ENCODE assay signal across 8 mouse cellular contexts in genomic region chr15:83501483-83501882, GRCm38 (mm10). TPM values are rescaled to one million over a fixed set of nuclear protein-coding genes. Genes with fewer than 3 reads are reported as not detected.
DNase-seq lines count a peak whose midpoint lies in the region; TF ChIP-seq lines count a peak whose summit lies in the region.
"Not testable (repeated sequence)": the region's sequence is repeated elsewhere in the genome, so short reads cannot be mapped to it uniquely, and the experiment has no call there.
"Had no signal": no experiment of that assay in that cellular context is flagged by ENCODE, and none has a peak within 500 bp of the region (broad histone marks: within the 10 kb centered on the region; RNA-seq: fewer than 3 reads in every experiment).

No protein-coding gene starts in this region.

- not testable (repeated sequence) for H3K9ac ChIP-seq in CH12.LX (ENCODE audit: insufficient read depth, low read depth); ES-E14 (ENCODE audit: insufficient read depth, low read depth, low read length, poor library complexity, severe bottlenecking)

- not testable (repeated sequence) for TF ChIP-seq RAD21 in CH12.LX (IDR thresholded peaks at IDR 0.05; ENCODE audit: low read depth, low read length)

- not testable (repeated sequence) for H3K4me3 ChIP-seq in CH12.LX (replicated peaks in 1 of 3; ENCODE audit: low read depth in 2 of 3, low read length in 2 of 3, poor library complexity in 1 of 3); ES-E14 (ENCODE audit: insufficient read depth in 1 of 2, low read depth in 1 of 2, low read length in 2 of 2, poor library complexity in 1 of 2, severe bottlenecking in 1 of 2)

- not testable (repeated sequence) for H3K27ac ChIP-seq in CH12.LX (ENCODE audit: insufficient read depth, low read depth); ES-E14 (ENCODE audit: insufficient read depth, low read depth, low read length, poor library complexity, severe bottlenecking)

- not testable (repeated sequence) for H3K27me3 ChIP-seq in CH12.LX (replicated peaks); splenic B cell, adult 2 months (ENCODE audit: control insufficient read depth, insufficient read depth, low read length, poor library complexity, severe bottlenecking)

- H3K4me1 ChIP-seq in CH12.LX (ENCODE audit: control insufficient read depth in 1 of 2, insufficient read depth in 2 of 2); ES-E14 (ENCODE audit: control insufficient read depth in 2 of 2, insufficient read depth in 2 of 2, low read length in 2 of 2, poor library complexity in 1 of 2): not testable (repeated sequence)

- H3K9me3 ChIP-seq in CH12.LX (replicated peaks; ENCODE audit: low read length); ES-E14 (ENCODE audit: control insufficient read depth, insufficient read depth, low read depth, low read length): not testable (repeated sequence)

- not testable (repeated sequence) for TF ChIP-seq EP300 in CH12.LX (IDR thresholded peaks at IDR 0.05; ENCODE audit: low read length)

- DNase-seq in A20 (ENCODE audit: low read depth, low spot score): peak; percentile 46
- peak; percentile 29 for DNase-seq in CH12.LX (ENCODE audit: extremely low read depth)
- DNase-seq in ES-E14 (ENCODE audit: low read depth, low spot score): peak; percentile 74
- peak; percentile 85 for DNase-seq in ZHBTc4 (ENCODE audit: low read depth, low spot score)
- DNase-seq in liver: peak; percentile 51
- DNase-seq in splenic B cell, adult 2 months (ENCODE audit: low read depth, low spot score): peak; percentile 22

- H3K79me2 ChIP-seq in CH12.LX (replicated peaks; ENCODE audit: control insufficient read depth, extremely low read depth, insufficient read depth, poor library complexity, severe bottlenecking): not testable (repeated sequence)

- not testable (repeated sequence) for TF ChIP-seq CTCF in CH12.LX (conservative IDR thresholded peaks at IDR 0.05 in 1 of 2, IDR thresholded peaks at IDR 0.05 in 1 of 2; ENCODE audit: low read depth in 2 of 2, low read length in 2 of 2)

- dilution Hi-C loops in CH12.LX (cut with MboI; ENCODE audit: extremely low pct_ligation_motif_present, extremely low pct_unique_long_range_greater_than_20kb, low sequenced_read_pairs): not testable (repeated sequence)

- TF ChIP-seq POLR2A in CH12.LX (IDR thresholded peaks at IDR 0.05; ENCODE audit: low read depth, low read length): not testable (repeated sequence)

- H3K4me2 ChIP-seq in CH12.LX (ENCODE audit: insufficient read depth, low read depth, poor library complexity, severe bottlenecking): not testable (repeated sequence)

- H3K36me3 ChIP-seq in CH12.LX (replicated peaks in 1 of 2; ENCODE audit: control insufficient read depth in 1 of 2, insufficient read depth in 1 of 2, low read length in 1 of 2): peaks cover 7 to 52% of the 10 kb centered on the region in 2 experiments
- H3K36me3 ChIP-seq in ES-E14 (ENCODE audit: control insufficient read depth, insufficient read depth, low read length, poor library complexity, severe bottlenecking); splenic B cell, adult 2 months (ENCODE audit: control insufficient read depth, insufficient read depth, low read length, poor library complexity, severe bottlenecking): not testable (repeated sequence)

- in situ Hi-C loops in CH12.LX (cut with MboI; ENCODE audit: low pct_ligation_motif_present, low pct_unique_long_range_greater_than_20kb, low sequenced_read_pairs): loop anchor here (25.0 kb wide), 1 partner anchor 289 kb away; no protein-coding TSS in a partner anchor
- in situ Hi-C loops in ES-E14 (cut with MboI; ENCODE audit: low sequenced_read_pairs in 2 of 2, unreplicated experiment in 2 of 2): not testable (repeated sequence)

RNA-seq across cellular contexts. Expression of gene Ttll1, which starts 9.2 kb away (rescaled TPM):
- total RNA-seq in CH12.LX (2012; rRNA removed): 4.1 and 4.9 TPM in 2 replicates
- 2.4 and 2.5 TPM in 2 replicates for total RNA-seq in CH12.LX (2014; rRNA removed)
- 8.6 and 9.9 TPM in 2 replicates for polyA plus RNA-seq in CH12.LX (2012; ENCODE audit: insufficient read length, low read depth)
- total RNA-seq in ES-E14 (2012; rRNA removed): 5.3 and 7.2 TPM in 2 replicates

RNA-seq across cellular contexts. Expression of gene Bik, which starts 25.2 kb away (rescaled TPM):
- total RNA-seq in CH12.LX (2012; rRNA removed) (0.13 TPM in 1 of 2 replicates, not detected in the other), CH12.LX (2014; rRNA removed) (0.61 TPM in 1 of 2 replicates, not detected in the other), ES-E14 (2012; rRNA removed) (2.5 and 4.4 TPM in 2 replicates)
- 0.50 and 0.87 TPM in 2 replicates for polyA plus RNA-seq in CH12.LX (2012; ENCODE audit: insufficient read length, low read depth)
- total RNA-seq: common myeloid progenitor, adult 5-6 weeks had no signal
- polyA plus RNA-seq: erythroblast, embryonic 14.5 days had no signal

RNA-seq across cellular contexts. Expression of gene Pacsin2, which starts 37.1 kb away (rescaled TPM):
- 47.9 and 48.4 TPM in 2 replicates for total RNA-seq in CH12.LX (2012; rRNA removed)
- 53.6 and 53.7 TPM in 2 replicates for total RNA-seq in CH12.LX (2014; rRNA removed)
- polyA plus RNA-seq in CH12.LX (2012; ENCODE audit: insufficient read length, low read depth): 85.5 and 99.3 TPM in 2 replicates
- 43.8 and 67.7 TPM in 2 replicates for total RNA-seq in ES-E14 (2012; rRNA removed)

Comparison
In these comparisons a context has a peak if more than half of its experiments do, and no peak if none do; other contexts are left out.
1. DNase-seq: peak in every context shown above with its lines; median percentile 85 in ZHBTc4; 74 in ES-E14; 51 in liver; 46 in A20; 29 in CH12.LX; 22 in splenic B cell, adult 2 months.